Mouse (Mus musculus) limb, embryonic 13.5 days (tissue): Measurements from ENCODE around the gene Nemp2. TPM values are rescaled to one million over a fixed set of nuclear protein-coding genes. Genes with fewer than 3 reads are reported as not detected.
"Not testable (repeated sequence)": the region's sequence is repeated elsewhere in the genome, so short reads cannot be mapped to it uniquely, and the experiment has no call there.

Source experiments
- ATAC-seq: fragments of 200-750 bp; cut with Nextera tagmentation; 2 replicates; pipeline ENCODE4 v1.8.0; 2017; ENCODE audit warnings: low read depth, moderate number of reproducible peaks, moderate TSS enrichment; ENCODE audit not compliant: low FRiP score
- H3K27ac ChIP-seq: fragments of 300-500 bp; sonication (generic); 2 replicates; pipeline ENCODE4 v1.5.1; 2015; ENCODE audit warnings: inconsistent platforms, mild to moderate bottlenecking, moderate library complexity
- H3K27me3 ChIP-seq: fragments of 300-500 bp; sonication (generic); 2 replicates; pipeline ENCODE4 v1.6.1; 2015; ENCODE audit warnings: mild to moderate bottlenecking, inconsistent platforms
- H3K36me3 ChIP-seq: fragments of 300-500 bp; sonication (generic); 2 replicates; pipeline ENCODE4 v1.6.1; 2015; ENCODE audit warnings: inconsistent platforms, mild to moderate bottlenecking, moderate library complexity
- H3K4me1 ChIP-seq: fragments of 300-500 bp; sonication (generic); 2 replicates; pipeline ENCODE4 v1.6.1; 2015; ENCODE audit warnings: inconsistent platforms
- H3K4me2 ChIP-seq: fragments of 300-500 bp; sonication (generic); replicated peaks from 2 replicates; pipeline ENCODE4 v1.6.1; 2015; ENCODE audit warnings: inconsistent platforms, mild to moderate bottlenecking, moderate library complexity
- H3K4me3 ChIP-seq: fragments of 300-500 bp; sonication (generic); 2 replicates; pipeline ENCODE4 v1.5.1; 2015; ENCODE audit warnings: moderate library complexity, mild to moderate bottlenecking, inconsistent platforms
- H3K9ac ChIP-seq: fragments of 300-500 bp; sonication (generic); 2 replicates; pipeline ENCODE4 v1.6.1; 2015; ENCODE audit warnings: mild to moderate bottlenecking, inconsistent platforms
- H3K9me3 ChIP-seq: fragments of 300-500 bp; sonication (generic); 2 replicates; pipeline ENCODE4 v1.6.1; 2016; ENCODE audit warnings: inconsistent platforms
- WGBS: fragments of 180-500 bp; shearing (Covaris S2); methylation state at CpG from one replicate; pipeline ENCODE4 v1.1.7; 2015; 5-methylcytosine and 5-hydroxymethylcytosine counted together
- polyA plus RNA-seq: library from polyadenylated mRNA; unstranded; fragments of >200 nt; fragmentation: Nextera tagmentation; extraction: Ambion mirVana; gene quantifications from 2 replicates; pipeline ENCODE4 v1.2.1, GENCODE M21; 2015

Nemp2 gene
- polyA plus RNA-seq, 1 experiment from 2014 or later: 12.0 TPM

DNA sequence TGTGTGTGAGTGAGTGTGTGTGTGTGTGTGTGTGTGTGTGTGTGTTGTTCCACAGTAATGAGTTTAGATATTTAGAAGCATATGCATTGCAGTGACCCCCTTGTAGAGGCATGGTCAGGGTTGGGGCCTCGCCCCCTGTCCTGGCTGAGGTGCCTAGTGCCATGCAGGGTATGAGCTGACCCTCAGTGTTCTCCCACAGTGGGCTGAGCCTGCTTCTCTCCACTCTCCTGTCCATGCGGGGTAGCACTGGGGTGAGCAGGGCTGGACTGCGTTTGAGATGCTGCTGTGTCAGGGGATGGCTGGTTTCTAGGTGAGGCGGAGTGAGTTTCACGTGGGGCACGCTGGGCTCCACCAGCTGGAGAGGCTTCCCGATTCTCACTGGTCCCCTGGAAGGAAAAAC lies 27.7 kb downstream of the Nemp2 start:
- Histone ChIP-seq H3K4me1 (peaks cover 21% of the 10 kb centered on the region), H3K27me3 (no peaks in the 10 kb centered on the region), H3K9me3 (no peaks in the 10 kb centered on the region), H3K9ac (no peak overlapping the region), H3K4me3 (no peak overlapping the region), H3K4me2 (no peak overlapping the region), H3K27ac (no peak overlapping the region), H3K36me3 (no peaks in the 10 kb centered on the region)
- 73% methylated on average over 7 of the region's 7 CpGs for WGBS
- no peak for ATAC-seq

GRCm38 (mm10) chr1:52660278-52660677 lies 29.8 kb downstream of the Nemp2 start:
- Histone ChIP-seq H3K27ac (peak overlapping the region; percentile 22; the same call in 1 of the 2 replicates), H3K9me3 (no peaks in the 10 kb centered on the region)
- 36% methylated on average over 2 of the region's 2 CpGs for WGBS

DNA sequence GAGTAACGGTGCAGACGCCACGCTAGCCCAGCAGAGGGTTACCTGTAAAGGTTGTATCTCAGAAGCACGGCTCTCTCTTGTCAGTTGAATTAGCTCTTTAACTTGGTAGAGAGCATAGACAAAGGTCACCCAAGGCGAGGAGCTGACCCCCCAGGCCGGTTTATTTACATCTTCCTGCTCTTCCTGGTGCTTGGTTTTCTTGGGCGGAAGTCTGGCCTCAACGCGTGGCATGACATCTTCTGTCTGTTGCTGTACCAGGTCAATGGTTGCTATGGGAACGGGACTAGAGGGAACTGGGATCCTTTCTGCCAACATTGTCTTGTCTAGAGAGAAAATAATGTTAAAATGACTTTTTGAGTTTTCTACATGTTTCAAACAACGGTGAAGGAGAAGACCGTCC lies 30.3 kb downstream of the Nemp2 start:
- peak overlapping the region; percentile 22; the same call in 1 of the 2 replicates for H3K27ac ChIP-seq
- ATAC-seq: no peak

More at GRCm38 (mm10) chr1:52660278-52660677, 29.8 kb downstream of the Nemp2 start:
- H3K27me3 ChIP-seq: no peaks in the 10 kb centered on the region
- peaks cover 18% of the 10 kb centered on the region for H3K4me1 ChIP-seq
- no peak overlapping the region for H3K4me3 ChIP-seq
- no peak overlapping the region for H3K9ac ChIP-seq
- H3K36me3 ChIP-seq: no peaks in the 10 kb centered on the region
- H3K4me2 ChIP-seq: no peak overlapping the region
- no peak for ATAC-seq

GRCm38 (mm10) chr1:52663228-52663627 lies 32.7 kb downstream of the Nemp2 start:
- WGBS: 92% methylated on average over 7 of the region's 7 CpGs
- Histone ChIP-seq H3K4me2 (no peak overlapping the region), H3K36me3 (no peaks in the 10 kb centered on the region), H3K9me3 (no peaks in the 10 kb centered on the region), H3K4me3 (no peak overlapping the region), H3K9ac (no peak overlapping the region), H3K27me3 (no peaks in the 10 kb centered on the region), H3K4me1 (peaks cover 16% of the 10 kb centered on the region), H3K27ac (no peak overlapping the region)
- no peak for ATAC-seq

More for the DNA sequence above, 30.3 kb downstream of the Nemp2 start:
- peaks cover 18% of the 10 kb centered on the region for H3K4me1 ChIP-seq
- H3K4me3 ChIP-seq: no peak overlapping the region
- no peaks in the 10 kb centered on the region for H3K9me3 ChIP-seq
- no peaks in the 10 kb centered on the region for H3K36me3 ChIP-seq
- H3K9ac ChIP-seq: no peak overlapping the region
- 71% methylated on average over 12 of the region's 12 CpGs for WGBS
- H3K27me3 ChIP-seq: no peaks in the 10 kb centered on the region
- no peak overlapping the region for H3K4me2 ChIP-seq

DNA sequence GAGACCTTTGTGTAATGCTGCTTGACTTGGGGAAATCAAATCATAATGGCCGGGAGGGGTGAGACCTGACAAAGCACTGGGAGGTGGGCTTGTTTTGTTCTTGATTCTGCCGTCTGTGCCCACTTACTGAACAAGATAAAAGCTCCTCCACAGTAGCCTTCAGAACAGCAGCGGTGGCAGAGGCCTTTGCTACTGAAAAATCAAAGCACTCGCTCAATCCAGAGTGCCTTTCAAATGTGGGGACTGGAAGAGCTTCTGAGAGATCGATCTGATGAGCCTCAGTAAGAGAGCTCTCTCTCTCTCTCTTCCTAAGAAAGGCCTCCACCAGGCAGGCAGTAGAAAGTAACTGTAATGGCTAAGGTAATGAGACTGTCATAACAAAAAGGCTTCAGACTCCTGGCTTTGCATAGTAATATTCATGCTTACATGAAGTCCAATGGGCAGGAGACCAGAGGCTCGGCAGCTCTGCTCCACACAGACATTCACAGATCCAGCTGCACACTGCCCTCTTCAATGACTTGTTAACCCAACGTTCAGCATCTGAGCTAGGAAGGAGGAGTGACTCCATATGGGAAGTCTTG lies 38.3 kb downstream of the Nemp2 start:
- ATAC-seq: no peak
- WGBS: 51% methylated on average over 7 of the region's 7 CpGs
- Histone ChIP-seq H3K4me2 (no peak overlapping the region), H3K9ac (no peak overlapping the region), H3K27me3 (no peaks in the 10 kb centered on the region), H3K9me3 (no peaks in the 10 kb centered on the region; the same call in 1 of the 2 replicates), H3K4me3 (no peak overlapping the region), H3K4me1 (no peaks in the 10 kb centered on the region), H3K36me3 (no peaks in the 10 kb centered on the region), H3K27ac (no peak overlapping the region)

GRCm38 (mm10) chr1:52669931-52670330 lies 39.4 kb downstream of the Nemp2 start:
- H3K4me3 ChIP-seq: no peak overlapping the region
- H3K27me3 ChIP-seq: no peaks in the 10 kb centered on the region
- no peaks in the 10 kb centered on the region for H3K36me3 ChIP-seq
- no peak overlapping the region for H3K4me2 ChIP-seq
- no peaks in the 10 kb centered on the region; the same call in 1 of the 2 replicates for H3K9me3 ChIP-seq
- no peak for ATAC-seq
- no peak overlapping the region for H3K9ac ChIP-seq
- H3K4me1 ChIP-seq: no peaks in the 10 kb centered on the region
- WGBS: 94% methylated on average over 1 of the region's 1 CpGs
- no peak overlapping the region for H3K27ac ChIP-seq

- ATAC-seq: no peak
- no peak overlapping the region for H3K27ac ChIP-seq
Measured at GRCm38 (mm10) chr1:52675561-52676551, 45.4 kb downstream of the Nemp2 start.

GRCm38 (mm10) chr1:52676621-52677020 lies 46.1 kb downstream of the Nemp2 start:
- no peaks in the 10 kb centered on the region for H3K27me3 ChIP-seq
- no peak overlapping the region for H3K27ac ChIP-seq
- H3K4me3 ChIP-seq: no peak overlapping the region
- H3K9ac ChIP-seq: no peak overlapping the region
- peaks cover 12% of the 10 kb centered on the region; the same call in 1 of the 2 replicates for H3K4me1 ChIP-seq
- no peaks in the 10 kb centered on the region for H3K36me3 ChIP-seq
- H3K9me3 ChIP-seq: no peaks in the 10 kb centered on the region; the same call in 1 of the 2 replicates
- 0 out of 2 replicates have a peak, but pooled peaks have one; percentile 44 for ATAC-seq
- no peak overlapping the region for H3K4me2 ChIP-seq
- WGBS: 53% methylated on average over 3 of the region's 3 CpGs

More at GRCm38 (mm10) chr1:52675561-52676551, 45.4 kb downstream of the Nemp2 start:
- Histone ChIP-seq H3K9ac (no peak overlapping the region), H3K4me1 (peaks cover 12% of the 10 kb centered on the region; the same call in 1 of the 2 replicates), H3K27me3 (no peaks in the 10 kb centered on the region), H3K36me3 (no peaks in the 10 kb centered on the region), H3K4me3 (no peak overlapping the region), H3K9me3 (no peaks in the 10 kb centered on the region; the same call in 1 of the 2 replicates), H3K4me2 (no peak overlapping the region)
- 58% methylated on average over 7 of the region's 7 CpGs for WGBS

DNA sequence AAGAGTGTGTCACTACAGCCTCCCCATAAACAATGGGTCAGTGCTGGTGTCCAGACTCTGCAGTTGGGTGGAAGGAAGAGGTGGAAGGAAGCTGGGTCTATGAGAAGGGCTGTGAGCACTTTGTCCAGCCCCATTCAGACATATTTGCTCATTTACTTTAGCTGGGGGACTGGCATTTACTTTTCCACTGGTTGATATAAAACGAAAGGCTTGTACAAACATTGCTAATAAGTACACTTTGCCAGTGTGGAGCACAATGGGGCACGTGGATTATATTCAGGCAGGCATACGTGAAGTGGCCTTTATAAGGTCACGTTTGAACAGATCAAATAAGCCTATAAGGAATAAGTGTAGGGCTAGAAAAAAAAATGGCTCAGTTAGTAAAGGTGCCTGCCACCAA lies 53.0 kb downstream of the Nemp2 start:
- Histone ChIP-seq H3K4me1 (no peaks in the 10 kb centered on the region), H3K27ac (no peak overlapping the region), H3K36me3 (no peaks in the 10 kb centered on the region), H3K27me3 (no peaks in the 10 kb centered on the region), H3K9ac (no peak overlapping the region), H3K4me2 (no peak overlapping the region), H3K9me3 (no peaks in the 10 kb centered on the region), H3K4me3 (no peak overlapping the region)
- ATAC-seq: no peak
- WGBS: 66% methylated on average over 4 of the region's 4 CpGs

GRCm38 (mm10) chr1:52687636-52688035 lies 57.1 kb downstream of the Nemp2 start:
- 85% methylated on average over 8 of the region's 8 CpGs for WGBS
- no peaks in the 10 kb centered on the region for H3K4me1 ChIP-seq
- no peak overlapping the region for H3K4me2 ChIP-seq
- H3K27me3 ChIP-seq: no peaks in the 10 kb centered on the region
- no peak for ATAC-seq
- H3K9me3 ChIP-seq: no peaks in the 10 kb centered on the region
- no peak overlapping the region for H3K9ac ChIP-seq
- no peak overlapping the region for H3K4me3 ChIP-seq
- no peak overlapping the region for H3K27ac ChIP-seq
- no peaks in the 10 kb centered on the region for H3K36me3 ChIP-seq

DNA sequence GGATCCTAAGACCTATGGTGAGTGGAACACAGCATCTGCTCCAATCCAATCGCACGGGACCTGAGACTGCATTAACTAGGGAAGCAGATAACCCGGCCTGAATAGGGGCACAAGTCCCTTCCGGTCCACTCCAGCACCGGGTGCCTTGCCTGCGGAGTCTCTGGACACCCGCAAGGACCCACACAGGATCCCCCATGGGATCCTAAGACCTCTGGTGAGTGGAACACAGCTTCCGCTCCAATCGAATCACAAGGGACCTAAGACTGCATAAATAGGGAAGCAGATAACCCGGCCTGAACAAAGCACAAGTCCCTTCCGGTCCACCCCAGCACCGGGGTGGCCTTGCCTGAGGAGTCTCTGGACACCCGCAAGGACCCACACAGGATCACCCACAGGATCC lies 64.0 kb downstream of the Nemp2 start:
- H3K9ac ChIP-seq, H3K4me1 ChIP-seq, H3K36me3 ChIP-seq, H3K4me3 ChIP-seq, H3K4me2 ChIP-seq, H3K27ac ChIP-seq, H3K9me3 ChIP-seq, H3K27me3 ChIP-seq, ATAC-seq: not testable (repeated sequence)
- 92% methylated on average over 13 of the region's 13 CpGs for WGBS
